Mouse (Mus musculus): ENCODE measurements around the gene A930017K11Rik.

DNA sequence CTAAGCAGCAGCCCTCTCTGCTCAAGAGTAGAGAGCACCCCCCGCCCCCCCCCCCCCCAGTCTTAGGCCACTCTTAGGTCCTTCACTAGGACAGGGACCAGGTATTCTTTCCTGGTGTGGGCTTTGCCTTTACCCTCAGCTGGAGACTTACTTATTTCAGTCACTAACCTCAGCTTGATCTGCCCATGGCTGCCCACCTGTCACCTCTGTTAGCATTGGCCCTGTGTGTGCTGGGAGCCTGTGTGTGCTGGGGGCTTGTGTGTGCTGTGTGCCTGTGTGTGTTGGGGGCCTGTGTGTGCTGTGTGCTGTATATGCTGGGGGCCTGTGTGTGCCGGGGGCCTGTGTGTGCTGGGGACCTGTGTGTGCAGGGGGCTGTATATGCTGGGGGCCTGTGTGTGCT, 2.3 kb upstream of the A930017K11Rik start:
- TF ChIP-seq GATA1 (IDR thresholded peaks at IDR 0.05; ENCODE audit: borderline replicate concordance, low read length) (no peak), FLI1 (IDR thresholded peaks at IDR 0.05; ENCODE audit: low read length) (no peak)

All from megakaryocyte, embryonic 14.5 days (primary cell).